Mouse (Mus musculus) large intestine, adult 2 months (tissue): ENCODE results near the gene Tmem217. TPM values are rescaled to one million over a fixed set of nuclear protein-coding genes. Genes with fewer than 3 reads are reported as not detected.
A peak's percentile ranks its signal among the peaks of the same experiment; 100 is the strongest.

Source experiments
- DNase-seq: peaks from one replicate; pipeline ENCODE4 v3.0.0-alpha.2; 2012; ENCODE audit warnings: low read depth, low spot score
- WGBS: fragments of 180-500 bp; shearing (Covaris S2); methylation state at CpG from one replicate; pipeline ENCODE4 v1.1.7; 2018; 5-methylcytosine and 5-hydroxymethylcytosine counted together
- polyA plus RNA-seq: library from polyadenylated mRNA; depleted of rRNA; stranded (reverse); fragments of >200 nt; gene quantifications from 2 replicates; pipeline ENCODE4 v1.2.3, GENCODE M21; 2012; rRNA removed

Gene Tmem217
- polyA plus RNA-seq, 1 experiment = not detected

DNA sequence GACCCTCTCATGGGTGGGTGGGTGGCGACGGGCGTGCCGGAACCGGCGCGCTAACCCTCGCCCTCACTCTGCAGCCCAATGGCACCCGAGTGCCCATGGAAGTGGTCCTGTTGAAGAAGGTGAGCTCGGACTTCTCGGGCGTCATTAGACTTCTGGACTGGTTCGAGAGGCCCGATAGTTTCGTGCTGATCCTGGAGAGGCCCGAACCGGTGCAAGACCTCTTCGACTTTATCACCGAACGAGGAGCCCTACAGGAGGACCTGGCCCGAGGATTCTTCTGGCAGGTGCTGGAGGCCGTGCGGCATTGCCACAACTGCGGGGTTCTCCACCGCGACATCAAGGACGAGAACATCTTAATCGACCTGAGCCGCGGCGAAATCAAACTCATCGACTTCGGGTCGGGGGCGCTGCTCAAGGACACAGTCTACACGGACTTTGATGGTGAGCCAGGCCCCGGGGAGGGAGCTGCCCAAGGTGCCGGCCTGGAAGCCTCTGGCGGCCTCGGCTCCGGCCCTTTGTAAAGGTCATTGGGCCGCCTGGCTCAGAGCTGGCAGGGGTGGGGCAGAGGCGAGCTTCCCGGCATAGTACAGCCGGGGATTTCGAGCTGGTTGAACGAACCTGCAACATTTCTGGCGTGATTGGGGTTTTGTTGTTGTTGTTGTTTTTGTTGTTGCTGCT, 60.5 kb downstream of the Tmem217 start:
- under 1% methylated on average over 48 of the region's 48 CpGs for WGBS
- no peak for DNase-seq

DNA sequence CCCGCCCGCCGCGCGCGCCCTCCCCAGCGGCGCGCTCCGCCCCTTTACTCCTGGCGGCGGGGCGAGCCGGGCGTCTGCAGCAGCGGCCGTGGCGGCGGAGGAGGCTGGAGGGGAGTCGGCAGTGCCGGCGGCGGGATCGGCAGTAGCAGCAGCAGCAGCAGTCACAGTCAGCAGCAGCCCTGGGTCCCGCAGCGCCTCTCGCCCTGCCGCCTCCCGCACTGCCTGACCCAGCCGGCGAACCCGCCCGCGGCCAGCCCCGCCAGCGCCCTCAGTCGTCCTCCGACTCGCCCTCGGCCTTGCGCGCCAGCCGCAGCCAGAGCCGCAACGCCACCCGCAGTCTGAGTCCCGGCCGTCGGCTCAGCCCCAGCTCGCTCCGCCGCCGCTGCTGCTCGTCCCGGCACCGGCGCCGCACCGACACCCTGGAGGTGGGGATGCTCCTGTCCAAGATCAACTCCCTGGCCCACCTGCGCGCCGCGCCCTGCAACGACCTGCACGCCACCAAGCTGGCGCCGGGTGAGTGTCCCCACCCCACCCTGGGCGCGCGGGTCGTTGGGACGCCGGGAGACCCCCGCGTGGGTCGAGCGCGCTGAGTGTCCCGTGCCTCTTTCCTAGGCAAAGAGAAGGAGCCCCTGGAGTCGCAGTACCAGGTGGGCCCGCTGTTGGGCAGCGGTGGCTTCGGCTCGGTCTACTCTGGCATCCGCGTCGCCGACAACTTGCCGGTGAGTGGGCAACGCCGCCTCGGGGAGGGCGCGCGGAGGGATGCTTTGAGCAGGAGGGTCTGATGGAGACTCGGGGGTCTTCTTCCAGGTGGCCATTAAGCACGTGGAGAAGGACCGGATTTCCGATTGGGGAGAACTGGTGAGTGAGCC, 61.2 kb downstream of the Tmem217 start, which contains the start of gene Pim1:
Gene Pim1, plus strand, starts transcription at position 41 of the 869 bp plus-strand sequence.
- DNase-seq = no peak
- WGBS = 1% methylated on average over 87 of the region's 99 CpGs

DNA sequence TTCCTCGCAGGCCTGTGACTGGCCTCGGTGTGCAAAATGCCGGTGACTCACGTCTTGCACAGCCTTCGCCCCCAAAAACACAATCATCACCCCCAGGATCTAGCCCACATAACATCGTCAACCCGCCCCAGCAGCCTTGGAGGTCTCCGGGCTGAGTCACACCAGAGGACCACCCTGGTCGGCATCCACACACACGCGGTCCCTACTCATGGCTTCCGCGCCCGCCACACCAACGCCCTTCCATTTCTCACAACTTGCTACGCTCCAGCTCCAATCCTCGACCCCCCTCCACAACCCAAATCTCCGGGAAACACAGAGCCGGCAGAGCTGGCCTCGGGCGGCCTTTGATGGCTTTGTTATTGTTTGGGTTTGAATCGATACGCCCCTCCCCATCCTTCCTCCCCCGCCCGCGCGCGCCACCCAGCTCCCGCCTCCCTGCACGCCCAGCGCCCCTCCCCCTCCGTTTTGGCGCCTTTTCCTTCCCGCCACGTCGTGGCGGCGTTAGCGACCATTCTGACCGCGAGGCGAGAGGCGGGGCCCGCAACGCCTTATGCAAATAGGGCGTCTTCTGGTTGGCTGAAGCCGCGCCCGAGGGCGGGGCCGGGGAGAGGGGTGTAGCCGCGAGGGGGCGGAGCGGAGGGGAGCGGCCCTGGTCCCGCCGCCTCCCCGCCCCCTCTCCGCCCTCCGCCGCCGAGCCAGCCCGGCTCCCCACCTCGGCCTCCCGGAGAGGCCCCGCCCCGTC, 62.0 kb downstream of the Tmem217 start:
- under 1% methylated on average over 60 of the region's 68 CpGs for WGBS
- DNase-seq = peak; percentile 90

DNA sequence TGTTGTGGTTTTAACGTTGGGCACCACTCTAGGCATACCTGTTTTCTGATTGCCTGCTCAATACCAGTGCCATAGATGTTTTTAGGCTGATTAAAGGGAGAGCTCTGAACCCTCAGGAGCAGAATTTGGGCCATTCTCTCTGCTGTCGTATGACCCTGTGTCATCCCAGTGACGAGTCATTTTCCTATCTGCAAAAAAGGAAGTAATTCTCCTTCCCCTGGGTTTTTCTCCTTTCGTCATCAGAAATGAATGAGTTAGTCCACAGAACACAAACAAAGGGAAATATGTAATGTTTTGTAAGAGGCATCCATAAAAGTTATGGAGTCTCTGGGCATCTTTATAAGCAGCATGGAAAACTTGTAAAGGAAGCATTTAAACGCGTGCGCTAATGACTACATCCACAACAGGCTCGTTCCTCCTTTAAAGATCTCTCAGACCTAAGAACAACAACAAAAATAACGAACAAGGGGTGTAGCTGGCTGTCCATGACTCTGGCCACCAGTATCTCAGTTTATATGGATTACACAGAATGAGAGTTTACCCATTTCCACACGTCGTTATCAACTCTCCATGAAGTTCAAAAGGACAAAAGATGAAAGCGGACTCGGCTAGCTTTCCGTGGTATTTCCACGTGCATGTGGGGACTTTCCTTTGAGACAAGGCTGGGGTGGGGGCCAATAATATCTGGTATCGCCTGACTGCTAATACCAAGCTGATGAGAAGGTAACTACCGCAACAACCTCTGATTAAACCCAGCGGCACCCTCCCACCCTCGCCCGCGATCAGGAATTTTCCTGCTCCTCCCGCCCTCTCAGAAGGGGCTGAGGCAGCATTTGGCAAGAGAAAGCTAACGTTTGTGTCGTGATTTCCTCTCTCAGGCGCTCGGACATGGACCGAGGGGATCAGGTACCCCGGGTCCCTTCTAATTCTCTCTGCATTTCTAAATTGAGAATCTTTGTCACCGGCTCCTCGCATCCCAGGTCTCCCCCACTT, 62.9 kb downstream of the Tmem217 start:
- no peak for DNase-seq
- 4% methylated on average over 30 of the region's 30 CpGs for WGBS

DNA sequence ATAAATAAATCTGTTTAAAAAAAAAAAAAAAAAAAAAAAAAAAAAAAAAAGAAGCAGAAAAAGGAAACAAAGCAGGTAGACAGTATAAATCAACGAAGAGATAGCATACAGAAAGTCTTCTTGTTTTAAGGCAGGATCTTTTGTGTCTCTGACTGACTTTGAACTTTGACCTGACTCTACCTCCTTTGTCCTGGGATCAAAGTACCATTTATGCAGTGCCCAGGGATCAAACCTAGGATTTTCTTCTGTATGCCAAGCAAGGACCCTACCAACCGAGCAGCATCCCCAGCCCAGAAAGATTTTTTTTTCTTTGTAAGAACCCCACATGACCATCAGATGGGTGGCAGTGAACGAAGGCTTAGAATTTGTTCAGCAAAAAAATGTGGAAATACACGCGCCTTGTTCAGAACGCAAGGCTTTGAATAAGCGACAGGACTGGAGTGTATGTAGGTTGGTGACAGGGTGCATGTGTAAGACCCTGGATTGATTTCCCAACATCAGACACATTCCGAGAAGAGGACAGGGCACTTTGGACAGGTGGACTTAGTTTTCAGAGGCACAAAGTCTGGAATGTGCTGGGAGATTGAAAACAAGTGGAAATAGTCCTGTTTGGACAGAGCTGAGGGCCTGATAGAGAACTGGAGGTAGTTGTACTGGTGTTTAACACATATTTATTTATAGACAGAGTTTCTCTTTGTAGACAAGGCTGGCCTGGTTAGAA, 63.8 kb downstream of the Tmem217 start:
- WGBS = 92% methylated on average over 8 of the region's 8 CpGs
- no peak for DNase-seq

DNA sequence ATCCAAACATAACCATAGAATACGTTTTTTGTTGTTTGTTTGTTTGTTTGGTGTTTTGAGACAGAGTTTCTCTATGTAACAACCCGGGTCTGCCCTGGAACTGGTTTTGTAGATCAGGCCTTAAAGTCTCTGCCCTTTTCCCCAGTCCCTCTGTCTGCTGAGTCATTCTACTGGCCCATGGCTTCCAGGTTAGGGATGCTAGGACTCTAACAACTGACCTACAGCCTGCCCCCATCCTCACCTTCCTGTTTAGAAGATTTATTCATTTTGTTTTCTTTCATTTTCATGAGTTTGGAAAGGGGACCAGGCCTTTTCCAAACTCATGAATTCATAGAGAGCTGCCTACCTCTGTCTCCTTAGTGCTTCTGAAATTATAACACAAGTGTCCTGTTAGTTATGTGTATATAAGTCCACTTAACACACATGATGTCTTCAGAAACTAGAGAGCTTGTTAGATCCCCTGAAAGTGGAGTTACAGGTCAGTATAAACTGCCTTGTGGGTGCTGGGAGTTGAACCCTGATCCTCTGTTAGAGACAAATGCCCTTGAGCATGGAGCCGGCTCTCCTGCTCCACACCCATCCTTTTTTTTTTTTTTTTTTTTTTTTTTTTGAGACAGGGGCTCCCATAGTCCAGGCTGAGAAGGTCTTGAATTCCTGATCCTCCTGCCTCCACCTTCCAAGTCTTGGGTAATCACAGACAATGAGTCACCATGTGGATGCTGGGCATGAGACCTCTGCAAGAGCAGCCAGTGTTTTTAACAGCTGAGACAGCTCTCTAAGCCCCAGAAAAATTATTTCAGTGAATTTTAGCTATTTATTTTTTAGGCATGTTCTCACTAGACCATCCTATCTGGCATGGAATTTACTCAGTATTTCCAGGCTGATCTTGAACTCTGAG, 66.6 kb downstream of the Tmem217 start:
- 62% methylated on average over 3 of the region's 3 CpGs for WGBS
- no peak for DNase-seq

DNA sequence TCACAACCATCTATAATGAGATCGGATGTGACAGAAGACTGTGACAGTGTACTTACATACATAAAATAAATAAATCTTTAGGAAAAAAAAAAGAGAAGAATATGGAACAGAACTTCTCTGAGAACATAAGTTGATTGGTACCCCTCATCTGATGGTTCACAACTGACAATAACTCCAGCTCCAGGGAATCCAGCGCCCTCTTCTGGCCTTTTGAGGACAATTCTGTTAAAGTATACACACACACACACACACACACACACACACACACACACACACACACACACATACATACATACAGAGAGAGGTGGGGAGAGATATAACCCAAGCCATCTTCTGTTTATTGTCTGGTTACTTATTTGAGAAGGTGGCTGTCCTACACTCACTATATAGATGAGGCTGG, 67.8 kb downstream of the Tmem217 start:
- 92% methylated on average over 2 of the region's 2 CpGs for WGBS
- DNase-seq = no peak

DNA sequence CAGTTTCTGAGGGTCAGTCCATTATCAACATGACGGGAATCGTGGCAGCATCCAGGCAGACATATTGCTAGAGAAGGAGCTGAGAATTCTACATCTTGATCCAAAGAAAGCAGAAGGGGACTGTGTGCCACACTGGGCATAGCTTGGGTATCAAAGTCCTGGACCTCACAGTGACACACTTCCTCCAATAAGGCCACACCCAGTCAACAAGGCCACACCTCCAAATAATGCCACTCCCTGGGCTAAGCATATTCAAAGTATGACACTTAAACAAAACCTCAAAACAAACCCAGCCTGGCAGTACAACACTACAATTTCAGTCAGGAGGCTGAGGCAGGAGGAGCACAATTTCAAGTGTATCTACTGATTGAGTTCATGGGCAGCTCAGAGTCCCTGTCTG, 68.9 kb downstream of the Tmem217 start:
- WGBS = 100% methylated on average over 2 of the region's 2 CpGs
- no peak for DNase-seq

DNA sequence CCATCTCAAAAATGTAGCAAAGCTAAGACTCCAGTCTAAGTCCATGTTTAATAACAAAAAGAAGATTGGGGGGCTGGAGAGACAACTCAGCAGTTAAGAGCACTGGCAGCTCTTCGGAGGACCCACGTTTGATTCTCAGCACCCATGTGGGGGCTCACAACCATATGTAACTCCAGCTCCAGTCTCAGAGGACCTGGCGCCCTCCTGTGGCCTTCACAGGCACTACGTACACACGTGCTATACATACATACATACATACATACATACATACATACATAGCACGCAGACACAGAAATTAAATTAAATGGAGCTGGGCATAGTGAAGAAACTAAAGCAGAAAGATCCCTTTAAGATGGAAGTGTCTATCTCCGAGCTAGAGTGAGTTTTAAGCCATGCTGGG, 69.6 kb downstream of the Tmem217 start:
- 96% methylated on average over 7 of the region's 7 CpGs for WGBS
- no peak for DNase-seq

DNA sequence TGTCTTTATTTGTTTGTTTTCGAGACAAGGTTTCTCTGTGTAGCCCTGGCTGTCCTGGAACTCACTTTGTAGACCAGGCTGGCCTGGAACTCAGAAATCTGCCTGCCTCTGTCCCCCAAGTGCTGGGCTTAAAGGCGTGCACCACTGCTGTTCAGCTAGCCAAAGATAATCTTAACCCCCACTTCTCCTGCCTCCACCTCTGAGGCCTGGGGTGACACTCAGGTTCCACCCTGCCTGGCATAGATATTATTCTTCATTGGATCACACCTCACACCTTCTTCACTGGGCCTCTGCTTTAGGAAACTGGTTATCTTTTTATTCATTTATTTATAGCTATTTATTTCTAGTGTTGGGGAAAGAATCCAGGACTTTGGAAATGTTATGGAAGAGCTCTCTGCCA, 71.9 kb downstream of the Tmem217 start:
- WGBS = 83% methylated on average over 2 of the region's 2 CpGs
- DNase-seq = no peak

DNA sequence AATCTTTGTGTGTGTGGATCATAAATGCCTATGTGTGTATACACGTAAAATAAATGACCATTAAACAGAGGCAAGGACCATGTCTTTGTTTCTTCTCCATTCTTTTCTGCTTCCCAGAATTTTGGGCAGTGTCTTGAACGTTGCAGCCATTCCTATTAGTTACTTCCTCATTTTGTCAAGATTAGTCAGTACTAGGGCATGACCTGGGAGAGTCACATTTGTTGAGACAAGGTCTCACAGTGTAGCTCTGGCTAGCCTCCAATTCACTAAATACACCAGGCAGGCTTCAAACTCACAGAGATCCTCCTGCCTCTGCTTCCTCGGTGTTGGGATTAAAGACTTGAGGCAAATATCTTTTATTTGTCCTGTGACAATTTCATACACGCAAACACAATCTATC, 73.9 kb downstream of the Tmem217 start:
- no peak for DNase-seq
- WGBS = 61% methylated on average over 4 of the region's 4 CpGs

DNA sequence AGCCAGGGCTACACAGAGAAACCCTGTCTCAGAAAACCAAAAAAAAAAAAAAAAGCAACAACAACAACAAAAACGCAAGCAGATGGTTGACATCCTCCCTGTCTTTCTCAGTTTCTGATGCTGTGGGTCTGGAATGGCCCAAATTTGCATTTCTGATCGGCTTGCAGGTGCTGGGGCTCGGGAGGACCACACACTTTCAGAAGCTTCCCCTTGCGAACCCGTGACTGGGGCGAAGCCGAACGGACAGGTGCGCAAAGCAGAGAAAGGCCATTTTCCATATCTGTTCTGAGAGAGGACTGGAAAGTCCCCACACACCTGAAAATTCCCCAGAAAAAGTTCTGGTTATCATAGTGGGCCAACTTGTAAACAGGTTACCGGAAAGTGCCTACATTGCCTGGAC, 74.8 kb downstream of the Tmem217 start:
- 94% methylated on average over 10 of the region's 10 CpGs for WGBS

DNA sequence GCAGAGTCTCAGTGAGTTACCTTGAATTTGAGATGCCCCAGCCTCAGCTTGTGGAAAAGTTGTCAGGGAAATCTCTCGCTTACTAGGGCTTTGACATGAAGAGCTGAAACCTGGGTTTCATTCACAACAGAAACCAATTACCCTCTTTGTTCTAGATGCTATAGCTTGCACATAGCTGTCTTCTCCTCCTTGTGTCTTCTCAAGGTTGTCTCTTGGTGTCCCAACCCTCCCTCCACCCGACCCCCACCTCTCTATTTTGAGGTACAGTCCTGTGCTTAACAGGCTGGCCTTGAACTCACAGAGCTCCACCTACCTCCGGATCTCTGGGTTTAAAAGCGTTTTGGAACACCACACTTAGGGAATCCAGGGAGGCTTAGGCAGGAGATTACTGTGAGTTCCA, 75.7 kb downstream of the Tmem217 start:
- no peak for DNase-seq
- 76% methylated on average over 4 of the region's 4 CpGs for WGBS

More for the DNA sequence above, 74.8 kb downstream of the Tmem217 start:
- no peak for DNase-seq

Other genes starting within 250 kb of the Tmem217 start
- gene Pi16, start 234.7 kb downstream of the Tmem217 start, polyA plus RNA-seq = 1.4 and 1.5 TPM in 2 replicates
- gene Mtch1, start 204.5 kb downstream of the Tmem217 start, polyA plus RNA-seq = 254 and 263 TPM in 2 replicates
- gene Fgd2, start 191.5 kb downstream of the Tmem217 start, polyA plus RNA-seq = 16.6 and 25.9 TPM in 2 replicates
- 47.7 and 66.8 TPM in 2 replicates for gene Pim1, start 61.6 kb downstream of the Tmem217 start, polyA plus RNA-seq
- not detected in 2 replicates for gene Gm17657, start 2.7 kb downstream of the Tmem217 start, polyA plus RNA-seq
- gene Tbc1d22b, start 2.6 kb downstream of the Tmem217 start, polyA plus RNA-seq = 17.2 and 21.8 TPM in 2 replicates
- gene Rnf8, start 62.4 kb upstream of the Tmem217 start, polyA plus RNA-seq = 18.0 and 18.8 TPM in 2 replicates
- 0.25 and 1.1 TPM in 2 replicates for gene Gm28043, start 62.5 kb upstream of the Tmem217 start, polyA plus RNA-seq
- 19.6 and 27.4 TPM in 2 replicates for gene Cmtr1, start 108.2 kb upstream of the Tmem217 start, polyA plus RNA-seq
- 5.2 and 6.8 TPM in 2 replicates for gene Ccdc167, start 164.7 kb upstream of the Tmem217 start, polyA plus RNA-seq